Mouse (Mus musculus) ES-CJ7 (cell line): ENCODE results near the gene Tyw3.

Experiments used
- DNase-seq: peaks from one replicate; pipeline ENCODE4 v3.0.0; 2011; ENCODE audit warnings: low read depth, low spot score

Gene Tyw3

DNA sequence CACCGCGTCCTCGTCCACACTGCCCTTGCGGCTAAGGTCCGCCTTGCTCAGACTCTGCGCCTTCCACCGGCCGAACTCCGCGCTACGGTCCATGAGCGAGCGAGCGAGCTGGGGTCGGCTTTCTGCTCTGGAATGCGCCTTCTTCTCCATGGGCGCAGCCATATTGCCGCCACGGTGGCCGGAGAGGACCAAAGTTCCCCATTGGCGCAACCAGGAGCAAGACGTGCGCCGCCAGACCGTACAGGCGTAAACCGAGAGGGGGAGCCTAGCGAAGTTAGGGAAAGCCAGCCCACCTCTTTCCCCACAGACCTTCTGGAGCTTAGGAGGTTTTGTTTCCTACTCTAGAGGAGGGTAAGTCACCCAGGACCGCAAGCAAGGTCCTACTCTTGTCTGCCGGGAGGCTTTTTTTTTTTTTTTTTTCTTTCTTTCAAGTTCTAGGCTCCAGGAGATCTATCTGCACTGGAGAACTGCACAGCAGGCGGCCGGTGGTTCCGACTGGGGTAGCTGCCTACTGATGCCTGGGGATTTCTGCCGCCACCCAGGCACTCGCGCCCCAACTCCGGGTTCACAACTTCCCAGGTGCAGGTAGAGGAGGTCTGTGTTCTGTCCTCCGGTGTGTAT, at the start of gene Tyw3:
Gene Tyw3 (minus strand): TSS at position 171 of the 621 bp plus-strand sequence.
- peak; percentile 96 for DNase-seq

GRCm38 (mm10) chr3:154633091-154633490, 36.2 kb upstream of the Tyw3 start:
- DNase-seq, result no peak

DNA sequence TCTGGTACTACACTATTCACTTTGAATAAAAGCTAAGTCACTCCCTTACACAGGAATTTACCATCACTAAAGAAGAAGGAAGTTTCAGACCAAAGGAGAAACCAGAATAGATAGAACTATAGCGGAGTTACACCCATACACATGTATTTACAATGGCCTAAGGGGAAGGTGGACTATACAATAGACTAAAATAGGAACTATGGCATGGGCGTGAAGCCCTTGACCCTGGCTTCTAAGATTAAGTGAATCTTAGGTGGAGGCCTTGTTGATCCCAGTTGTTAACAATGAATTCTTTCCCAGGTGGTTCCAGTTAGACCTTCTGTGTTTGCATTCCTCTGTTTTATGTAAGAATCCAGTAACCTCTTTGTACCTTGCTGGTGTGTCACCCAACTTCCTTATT, 34.4 kb upstream of the Tyw3 start:
- peak; percentile 31 for DNase-seq

- DNase-seq, result peak; percentile 35
Measured at GRCm38 (mm10) chr3:154628284-154628683, 31.4 kb upstream of the Tyw3 start.

DNA sequence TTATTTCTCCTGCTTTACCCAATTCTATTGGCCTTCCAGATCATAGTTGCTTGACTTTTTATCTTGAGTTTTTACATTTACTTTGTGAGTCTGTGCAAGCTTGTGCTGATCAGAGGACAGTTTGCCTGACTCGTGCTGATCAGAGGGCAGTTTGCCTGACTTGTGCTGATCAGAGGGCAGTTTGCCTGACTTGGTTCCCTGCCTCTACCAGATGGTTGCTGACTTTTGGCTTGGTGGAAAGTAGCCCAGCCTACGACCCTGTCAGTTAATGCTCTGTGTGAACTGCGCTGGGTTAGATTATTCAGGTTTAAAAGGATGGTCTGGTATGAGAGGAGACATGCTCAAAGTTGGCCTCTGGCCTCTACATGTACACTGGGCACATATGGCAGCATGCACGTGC, 19.2 kb upstream of the Tyw3 start:
- DNase-seq, result no peak

DNA sequence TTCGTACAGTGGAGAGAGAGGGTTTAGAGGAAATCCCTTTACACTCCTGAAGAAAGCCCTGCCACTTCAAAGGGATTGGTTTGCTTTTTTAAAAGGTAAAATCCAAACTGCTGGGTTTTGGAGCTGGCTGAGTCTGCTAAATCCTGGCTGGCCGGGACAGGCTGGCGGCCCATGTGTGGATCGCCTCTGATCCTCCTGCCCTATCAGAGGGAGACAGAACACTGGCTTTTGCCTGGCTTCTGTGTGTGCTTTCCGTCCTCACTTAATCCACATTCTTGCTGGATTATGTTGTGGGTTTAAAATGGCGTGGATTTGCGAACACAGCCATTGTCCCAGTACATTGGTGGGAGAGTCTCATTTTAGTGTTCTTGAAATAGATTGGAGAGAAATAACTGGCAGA, 18.4 kb upstream of the Tyw3 start:
- no peak for DNase-seq

- DNase-seq, result no peak
Measured at GRCm38 (mm10) chr3:154614771-154615170, 17.9 kb upstream of the Tyw3 start.

DNA sequence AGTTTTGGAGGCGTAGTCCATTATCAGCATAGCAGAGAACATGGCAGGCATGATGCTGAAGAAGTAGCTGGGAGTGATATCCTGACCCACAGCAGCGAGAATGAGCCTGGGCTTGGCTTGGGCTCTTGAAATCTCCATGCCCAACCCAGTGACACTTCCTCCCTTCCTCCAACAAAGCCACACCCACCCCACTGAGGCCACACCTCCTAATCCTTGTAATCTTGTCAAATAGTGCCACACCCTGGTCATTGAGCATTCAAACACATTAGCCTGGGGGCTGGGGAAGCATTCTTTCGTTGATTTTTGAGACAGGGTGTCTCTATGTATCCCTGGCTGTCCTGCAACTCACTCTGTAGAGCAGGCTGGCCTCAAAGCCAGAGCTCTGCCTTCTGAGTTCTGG, 15.0 kb upstream of the Tyw3 start:
- peak; percentile 50 for DNase-seq

- DNase-seq, result no peak
Measured at GRCm38 (mm10) chr3:154607896-154608295, 11.0 kb upstream of the Tyw3 start.

GRCm38 (mm10) chr3:154604871-154605270, 8.0 kb upstream of the Tyw3 start:
- DNase-seq, result no peak

GRCm38 (mm10) chr3:154602141-154602540, 5.2 kb upstream of the Tyw3 start:
- no peak for DNase-seq

GRCm38 (mm10) chr3:154597561-154597960, 657 bp upstream of the Tyw3 start:
- no peak for DNase-seq

GRCm38 (mm10) chr3:154596488-154596933, 393 bp downstream of the Tyw3 start, which contains the start of gene Cryz:
Gene Cryz (plus strand): TSS chr3:154596711.
- DNase-seq, result peak; percentile 91

- DNase-seq, result no peak
Measured at GRCm38 (mm10) chr3:154594156-154594555, 2.7 kb downstream of the Tyw3 start.

- DNase-seq, result no peak
Measured at GRCm38 (mm10) chr3:154593596-154593995, 3.3 kb downstream of the Tyw3 start.

DNA sequence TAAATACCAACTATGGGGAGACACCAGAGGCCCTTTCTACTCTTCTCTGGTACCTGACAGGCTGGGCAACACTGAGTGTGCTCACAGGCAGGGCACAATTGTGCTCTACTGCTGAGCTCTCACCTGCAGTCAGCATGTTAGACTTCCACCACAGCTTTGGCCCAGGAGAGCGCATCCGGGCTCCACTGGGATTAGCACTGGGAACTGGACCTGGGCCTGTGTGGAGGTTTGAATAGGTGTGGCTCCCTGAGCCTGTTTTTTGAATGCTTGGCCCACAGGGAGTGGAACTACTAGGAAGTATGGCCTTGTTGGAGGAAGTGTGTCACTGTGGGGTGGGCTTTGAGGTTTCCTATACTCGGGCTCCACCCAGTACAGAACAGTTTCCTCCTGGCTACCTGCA, 5.3 kb downstream of the Tyw3 start:
- no peak for DNase-seq

GRCm38 (mm10) chr3:154590971-154591370, 5.9 kb downstream of the Tyw3 start:
- DNase-seq, result no peak

DNA sequence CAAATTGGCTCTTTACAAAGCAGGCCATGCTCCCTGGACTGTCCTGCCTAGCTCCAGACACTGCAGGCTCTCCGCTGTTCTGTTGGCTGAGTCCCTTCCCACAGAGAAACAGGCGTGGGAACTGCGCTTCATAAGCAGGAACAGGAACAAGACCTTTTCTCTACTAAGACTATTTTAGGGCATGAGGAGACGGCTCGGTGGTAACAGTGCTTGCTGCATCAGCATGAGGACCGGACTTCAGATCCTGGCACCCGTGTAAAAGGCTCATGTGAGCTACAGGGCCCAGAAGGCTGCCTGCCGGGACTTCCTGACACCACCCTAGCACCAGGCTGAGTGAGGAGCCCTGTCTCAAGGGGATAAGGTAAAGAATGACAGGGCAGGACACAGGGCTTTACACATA, 12.6 kb downstream of the Tyw3 start:
- DNase-seq, result no peak

- DNase-seq, result no peak
Measured at GRCm38 (mm10) chr3:154577895-154578294, 19.0 kb downstream of the Tyw3 start.

DNA sequence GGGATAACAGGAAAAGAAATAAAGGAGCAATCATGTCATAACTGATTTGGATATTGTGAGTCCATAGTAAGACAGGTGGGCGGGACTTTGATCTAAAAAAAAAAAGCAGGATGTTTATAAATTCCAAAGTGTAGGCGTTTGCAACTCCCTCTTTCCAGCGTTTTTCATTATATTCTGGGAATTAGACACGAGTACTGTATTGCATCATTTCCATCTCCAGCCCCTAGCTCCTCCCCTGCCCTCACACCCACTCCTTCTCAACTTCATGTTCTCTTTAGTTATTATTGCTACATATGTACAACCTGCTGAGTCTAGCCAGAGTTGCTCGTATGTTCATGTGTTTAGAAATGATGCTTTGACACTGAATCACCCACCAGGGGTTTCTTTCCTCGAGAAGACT, 23.2 kb downstream of the Tyw3 start:
- DNase-seq, result no peak

- peak; percentile 78 for DNase-seq
Measured at GRCm38 (mm10) chr3:154572341-154572972, 24.4 kb downstream of the Tyw3 start.

- DNase-seq, result peak; percentile 10
Measured at GRCm38 (mm10) chr3:154570786-154571185, 26.1 kb downstream of the Tyw3 start.

- DNase-seq, result no peak
Measured at GRCm38 (mm10) chr3:154570029-154570575, 26.8 kb downstream of the Tyw3 start.
